Mouse (Mus musculus) left cerebral cortex, postnatal 25 days (tissue): Measurements from ENCODE around the gene Cenps. TPM values are rescaled to one million over a fixed set of nuclear protein-coding genes. Genes with fewer than 3 reads are reported as not detected.
"Not testable (repeated sequence)": the region's sequence is repeated elsewhere in the genome, so short reads cannot be mapped to it uniquely, and the experiment has no call there.

ENCODE experiments used
- DNase-seq, 2 experiments: peaks; one replicate each; pipeline ENCODE4 v3.0.0; 2022; ENCODE audit warnings: low spot score in 2 of 2, mixed read lengths in 1 of 2
- intact Hi-C: fragments of 180-260 bp; cut with DNase I; formaldehyde crosslinking; loops from one replicate; pipeline ENCODE4 v1.15.1; 2025
- total RNA-seq, 2 experiments: library from RNA; stranded (reverse); gene quantifications; 2 replicates each; pipeline ENCODE4 v1.2.3; 2021

The Cenps gene
- 10 to 100 TPM; 23.3 to 24.3 TPM for total RNA-seq

DNA sequence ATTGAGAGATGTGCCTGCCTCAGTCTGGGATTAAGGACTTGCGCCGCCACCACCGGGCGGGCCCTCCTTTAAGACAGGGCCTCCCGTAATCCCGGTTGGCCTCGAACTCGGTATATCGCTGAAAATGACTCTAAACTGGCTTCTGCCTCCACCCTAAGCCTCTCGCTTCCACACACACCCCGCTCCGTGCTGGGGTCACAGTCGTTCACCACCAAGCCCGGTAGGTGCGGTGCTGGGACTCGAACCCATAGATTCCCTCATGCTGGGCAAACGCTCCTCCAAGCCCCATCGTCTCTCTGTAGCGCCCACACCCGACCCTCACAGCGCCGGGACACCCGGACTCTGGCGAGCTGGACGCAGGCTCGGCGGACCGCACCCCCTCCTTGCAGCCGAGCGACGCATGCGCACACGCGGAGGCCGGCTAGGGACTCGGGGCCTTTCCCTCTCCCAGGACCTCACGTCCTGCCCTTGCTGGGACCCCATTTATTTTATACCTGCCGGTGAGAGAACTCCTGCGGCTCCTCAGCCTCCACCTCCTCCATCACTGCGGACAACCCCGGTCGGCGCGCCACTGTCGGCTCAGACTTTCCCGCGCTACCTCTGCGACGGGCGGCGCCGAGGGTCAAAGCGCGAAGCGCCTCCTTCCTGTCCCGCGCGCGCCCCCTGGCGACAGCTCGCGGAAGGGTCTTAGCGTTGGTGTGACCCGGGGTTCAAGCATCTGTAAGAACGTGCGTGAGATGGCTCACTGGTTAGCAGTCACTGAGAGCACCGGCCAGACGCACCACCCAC lies at the start of gene Cenps:
Cenps (minus strand) TSS at position 648 of the 789 bp plus-strand sequence.
- intact Hi-C loops, result no loop called here
- DNase-seq, result peak; percentile 89 to 90

GRCm38 (mm10) chr4:149182755-149183154 lies 45.3 kb upstream of the Cenps start:
- DNase-seq, result no peak
- intact Hi-C loops, result no loop called here

DNA sequence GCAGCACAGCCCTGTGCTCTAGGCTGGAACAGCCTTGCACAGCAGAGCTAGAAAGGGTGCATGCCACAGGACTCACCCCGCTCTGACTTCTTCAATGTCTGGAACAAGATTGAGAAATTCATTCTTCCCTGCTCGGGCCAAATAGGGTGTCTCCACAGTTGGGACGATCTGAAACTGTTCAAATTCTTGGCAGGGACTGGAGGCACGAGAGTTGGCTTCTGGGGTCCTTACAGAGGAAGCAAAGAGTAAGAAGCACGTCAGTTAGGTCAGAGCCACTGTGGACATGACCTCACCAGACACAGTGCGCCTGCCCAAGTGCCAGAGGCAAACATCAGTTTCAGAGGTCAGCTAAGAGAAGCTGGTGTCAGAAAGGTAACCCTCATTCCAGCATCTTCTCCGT lies 44.8 kb upstream of the Cenps start:
- intact Hi-C loops, result no loop called here
- DNase-seq, result no peak

DNA sequence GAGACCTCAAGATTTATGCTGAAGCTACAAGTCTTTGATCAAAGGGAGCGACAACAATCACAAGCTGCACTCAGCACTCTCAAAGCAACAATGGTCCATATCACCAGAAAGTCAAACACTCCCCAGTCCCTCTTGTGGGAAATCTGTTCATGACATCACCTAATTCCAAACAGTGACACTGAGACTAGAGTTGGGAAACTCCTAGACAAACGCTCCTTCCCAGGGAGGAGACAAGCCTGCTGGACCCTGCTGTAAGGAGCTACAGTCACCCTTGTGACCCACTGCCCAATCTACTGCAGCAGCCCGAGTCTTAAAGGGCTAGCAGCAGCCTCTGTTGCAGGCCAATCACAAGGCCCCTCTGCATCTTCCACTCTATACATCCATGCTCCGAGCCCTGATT lies 42.1 kb upstream of the Cenps start:
- intact Hi-C loops, result no loop called here
- no peak for DNase-seq

DNA sequence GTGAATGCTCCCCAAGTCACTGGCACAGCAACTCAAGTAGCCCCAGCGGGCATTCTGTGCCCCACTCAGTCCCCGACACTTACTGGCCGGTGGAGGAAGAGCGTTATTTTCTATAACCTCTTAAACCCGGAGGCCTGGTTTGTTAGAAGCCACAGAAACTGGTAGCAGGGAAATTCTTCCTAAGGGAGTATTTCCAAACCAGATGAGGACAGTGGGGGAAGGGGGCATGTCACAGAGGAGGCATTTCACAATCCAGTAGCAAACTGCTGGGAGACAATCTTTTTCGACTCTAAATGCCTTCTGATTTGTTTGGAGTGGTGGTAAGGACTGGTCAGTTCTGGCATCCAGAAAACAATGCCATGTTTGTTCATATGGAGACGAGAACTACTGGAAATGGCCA lies 41.7 kb upstream of the Cenps start:
- no peak for DNase-seq
- intact Hi-C loops, result no loop called here

DNA sequence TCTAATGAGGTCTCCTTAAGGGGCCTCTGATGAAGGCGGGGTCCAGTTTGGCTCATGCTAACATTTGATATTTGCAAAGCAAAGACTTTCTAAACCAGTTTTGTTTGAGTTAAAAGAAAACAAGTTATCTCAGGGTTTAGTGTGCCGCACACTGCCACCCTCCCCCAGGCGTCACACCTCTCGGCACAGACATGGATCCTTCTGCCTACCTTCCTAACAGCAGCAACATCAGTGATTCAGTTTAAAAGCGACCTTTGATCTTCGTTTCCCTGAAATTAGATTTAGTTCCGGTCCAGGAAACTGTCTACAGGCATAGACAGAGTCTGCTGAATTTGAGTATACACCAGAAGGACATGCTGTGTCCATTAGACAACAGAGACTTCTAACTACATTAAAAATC lies 40.9 kb upstream of the Cenps start:
- DNase-seq, result no peak
- intact Hi-C loops, result no loop called here

DNA sequence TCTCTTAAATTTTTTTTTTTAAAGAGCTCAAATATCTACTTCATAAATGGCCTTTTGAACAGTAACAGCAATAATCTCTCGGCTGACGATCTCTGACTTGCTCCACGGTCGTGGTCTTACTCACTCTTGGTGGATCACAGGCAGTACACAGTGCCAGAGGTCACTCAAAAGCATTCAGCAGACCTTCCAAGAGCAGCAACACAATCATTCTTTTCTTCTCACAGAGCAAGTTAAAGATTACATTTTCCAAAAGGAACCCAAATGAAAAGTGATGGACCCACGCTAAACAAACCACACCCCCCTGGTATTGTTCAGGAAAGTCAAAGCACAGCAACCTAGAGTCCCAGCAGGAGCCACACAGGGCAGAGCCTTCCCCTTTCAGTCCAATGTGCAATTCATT lies 39.6 kb upstream of the Cenps start:
- no peak for DNase-seq
- intact Hi-C loops, result no loop called here

- DNase-seq, result no peak
- intact Hi-C loops, result no loop called here
Measured at GRCm38 (mm10) chr4:149176645-149177044, 39.2 kb upstream of the Cenps start.

DNA sequence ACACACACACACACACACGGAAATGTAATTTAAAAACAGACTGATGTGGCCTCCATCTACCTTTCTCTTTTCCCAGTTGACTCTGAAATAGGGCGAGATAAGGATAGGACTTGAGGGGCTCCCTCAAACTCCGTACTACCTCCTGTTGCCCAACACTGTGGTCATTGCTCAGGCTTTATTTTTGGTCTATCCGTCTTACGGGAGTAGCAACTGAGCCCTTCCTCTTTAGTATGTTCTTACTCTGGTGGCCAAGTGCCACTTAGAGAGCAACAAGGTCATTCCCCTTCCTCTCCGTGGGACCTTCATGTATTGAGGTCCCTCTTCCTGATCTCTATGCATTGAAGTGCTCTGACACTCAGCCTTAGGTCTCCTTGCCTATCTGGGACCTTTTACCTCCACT lies 36.2 kb upstream of the Cenps start:
- intact Hi-C loops, result no loop called here
- no peak for DNase-seq

GRCm38 (mm10) chr4:149172666-149173065 lies 35.2 kb upstream of the Cenps start:
- no peak for DNase-seq
- intact Hi-C loops, result no loop called here

- intact Hi-C loops, result no loop called here
- no peak for DNase-seq
Measured at GRCm38 (mm10) chr4:149172083-149172482, 34.7 kb upstream of the Cenps start.

DNA sequence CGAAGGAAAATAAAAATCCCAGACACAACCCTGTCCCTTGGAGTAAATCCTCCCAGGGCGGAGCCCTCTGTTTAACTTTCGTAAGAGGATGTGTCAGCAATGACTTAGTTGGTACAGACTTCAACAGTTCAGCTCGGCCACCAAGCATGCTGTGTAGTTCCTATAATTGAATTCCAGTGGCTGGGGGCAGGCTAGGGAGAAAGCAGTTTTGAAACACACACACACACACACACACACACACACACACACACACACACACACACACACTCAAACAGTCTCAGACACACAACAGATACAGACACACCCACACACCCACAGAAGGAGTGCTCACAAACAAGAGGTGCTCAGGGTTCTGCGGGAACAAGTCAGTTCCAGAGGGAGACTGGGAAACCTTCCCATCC lies 34.2 kb upstream of the Cenps start:
- intact Hi-C loops, result no loop called here
- peak in 1 of 2 experiments; percentile 27 for DNase-seq

- intact Hi-C loops, result no loop called here
- DNase-seq, result no peak
Measured at GRCm38 (mm10) chr4:149170394-149170931, 33.0 kb upstream of the Cenps start.

GRCm38 (mm10) chr4:149169926-149170325 lies 32.5 kb upstream of the Cenps start:
- DNase-seq, intact Hi-C loops: not testable (repeated sequence)

- intact Hi-C loops, result no loop called here
- no peak for DNase-seq
Measured at GRCm38 (mm10) chr4:149168016-149168415, 30.6 kb upstream of the Cenps start.

- intact Hi-C loops, result no loop called here
- peak in 1 of 2 experiments; percentile 40 for DNase-seq
Measured at GRCm38 (mm10) chr4:149166957-149167611, 29.7 kb upstream of the Cenps start.

GRCm38 (mm10) chr4:149166215-149166946 lies 29.0 kb upstream of the Cenps start, which contains the start of gene Pgd:
Gene Pgd (minus strand): TSS chr4:149166771.
- intact Hi-C loops, result no loop called here

GRCm38 (mm10) chr4:149164150-149164549 lies 26.7 kb upstream of the Cenps start:
- intact Hi-C loops, result no loop called here
- no peak for DNase-seq

More at GRCm38 (mm10) chr4:149166215-149166946, 29.0 kb upstream of the Cenps start, which contains the start of gene Pgd:
- peak; percentile 98 to 99 for DNase-seq

DNA sequence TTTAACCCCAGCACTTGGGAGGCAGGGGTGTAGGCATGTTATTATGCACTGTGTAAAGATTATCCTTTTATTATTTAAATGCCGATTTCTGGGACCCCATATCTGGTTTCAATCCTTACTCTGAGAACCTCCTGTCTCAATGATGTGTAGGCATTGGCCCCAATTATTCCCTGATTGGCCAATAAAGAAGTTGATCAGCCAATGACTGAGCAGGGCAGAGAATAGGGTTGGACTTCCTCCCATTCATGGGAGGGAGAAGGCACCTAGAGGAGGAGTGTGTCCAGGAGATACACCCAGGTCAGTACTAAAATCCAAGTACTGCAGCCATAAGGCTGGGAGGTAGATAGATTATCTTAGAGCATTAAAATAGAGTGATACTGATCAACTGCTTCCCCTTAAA lies 25.8 kb upstream of the Cenps start:
- intact Hi-C loops, result no loop called here
- DNase-seq, result no peak

- DNase-seq, result no peak
- intact Hi-C loops, result no loop called here
Measured at GRCm38 (mm10) chr4:149161166-149161565, 23.7 kb upstream of the Cenps start.
